ENCODE assay signal across 37 mouse cellular contexts in the genomic region with DNA sequence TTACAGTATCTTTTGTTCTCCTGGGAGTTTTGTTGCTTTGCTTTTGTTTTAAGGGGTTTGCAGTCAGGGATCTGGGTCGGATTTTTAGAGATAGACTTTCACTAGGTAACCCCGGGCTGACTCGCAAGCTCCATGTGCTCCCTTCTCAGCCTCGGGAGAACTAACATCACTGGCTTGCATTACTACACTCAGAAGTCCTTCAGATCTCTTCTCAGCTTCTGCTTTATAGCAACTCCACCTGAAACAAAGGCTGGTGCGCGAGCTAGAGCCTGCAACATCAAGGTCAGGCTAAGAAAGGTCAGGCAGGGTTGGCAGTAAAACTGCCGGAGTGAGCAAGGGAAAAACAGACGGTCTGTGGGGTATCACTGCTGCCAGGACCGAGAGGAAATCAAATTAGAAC. TPM values are rescaled to one million over a fixed set of nuclear protein-coding genes. Genes with fewer than 3 reads are reported as not detected.
DNase-seq lines count a peak whose midpoint lies in the region; ATAC-seq lines count a peak whose summit lies in the region.
"Had no signal": no experiment of that assay in that cellular context is flagged by ENCODE, and none has a peak within 500 bp of the region (broad histone marks: within the 10 kb centered on the region; RNA-seq: fewer than 3 reads in every experiment).

No protein-coding gene starts in this region.

- no peak for ATAC-seq in heart, embryonic 16.5 days (replicated peaks; ENCODE audit: extremely low read depth, insufficient read depth, low FRiP score)
- ATAC-seq in limb, embryonic 11.5 days (ENCODE audit: insufficient number of reproducible peaks, low FRiP score, low TSS enrichment, low read depth), result 0 out of 2 replicates have a peak, but pooled peaks have one; percentile 29
- ATAC-seq in limb, embryonic 13.5 days (ENCODE audit: low FRiP score, low read depth), result no peak
- no peak for ATAC-seq in frontal cortex, adult (ENCODE audit: low TSS enrichment)
- ATAC-seq: CD4-positive, CD25-positive, alpha-beta regulatory T cell, adult 4 months; forebrain, postnatal 0 days; intestine, postnatal 0 days; midbrain, embryonic 15.5 days had no signal

- H3K4me3 ChIP-seq in heart, embryonic 16.5 days (ENCODE audit: low read length), result no peak overlapping the region
- H3K4me3 ChIP-seq in limb, embryonic 11.5 days (ENCODE audit: low read depth, low read length), result no peak overlapping the region
- no peak overlapping the region for H3K4me3 ChIP-seq in limb, embryonic 10.5 days
- no peak overlapping the region for H3K4me3 ChIP-seq in limb, embryonic 13.5 days
- H3K4me3 ChIP-seq: embryonic facial prominence, embryonic 10.5 days; embryonic facial prominence, embryonic 15.5 days; forebrain, embryonic 12.5 days; lung, embryonic 15.5 days; midbrain, embryonic 10.5 days; midbrain, embryonic 15.5 days; neural tube, embryonic 15.5 days; stomach, embryonic 15.5 days had no signal

- no peaks in the 10 kb centered on the region for H3K36me3 ChIP-seq in heart, embryonic 16.5 days (ENCODE audit: control insufficient read depth, insufficient read depth)
- no peaks in the 10 kb centered on the region for H3K36me3 ChIP-seq in limb, embryonic 11.5 days (ENCODE audit: control insufficient read depth, insufficient read depth, low read length)
- H3K36me3 ChIP-seq in limb, embryonic 10.5 days, result no peaks in the 10 kb centered on the region
- H3K36me3 ChIP-seq in limb, embryonic 13.5 days, result no peaks in the 10 kb centered on the region
- H3K36me3 ChIP-seq: embryonic facial prominence, embryonic 10.5 days; embryonic facial prominence, embryonic 15.5 days; forebrain, embryonic 12.5 days; lung, embryonic 15.5 days; midbrain, embryonic 10.5 days; midbrain, embryonic 15.5 days; neural tube, embryonic 15.5 days; stomach, embryonic 15.5 days had no signal

- H3K4me1 ChIP-seq in heart, embryonic 16.5 days (ENCODE audit: control insufficient read depth, insufficient read depth, low read length), result no peaks in the 10 kb centered on the region
- H3K4me1 ChIP-seq in limb, embryonic 11.5 days (ENCODE audit: control insufficient read depth, insufficient read depth, low read length), result no peaks in the 10 kb centered on the region
- H3K4me1 ChIP-seq in limb, embryonic 10.5 days, result peaks cover 4% of the 10 kb centered on the region; the same call in 1 of the 2 replicates
- H3K4me1 ChIP-seq in limb, embryonic 13.5 days, result no peaks in the 10 kb centered on the region
- H3K4me1 ChIP-seq: embryonic facial prominence, embryonic 15.5 days; forebrain, embryonic 12.5 days; lung, embryonic 15.5 days; midbrain, embryonic 10.5 days; midbrain, embryonic 15.5 days; neural tube, embryonic 15.5 days; stomach, embryonic 15.5 days had no signal

- no peak overlapping the region for H3K27ac ChIP-seq in heart, embryonic 16.5 days (ENCODE audit: low read length)
- no peak overlapping the region for H3K27ac ChIP-seq in limb, embryonic 11.5 days (replicated peaks; ENCODE audit: low read depth, low read length)
- no peak overlapping the region for H3K27ac ChIP-seq in limb, embryonic 10.5 days
- H3K27ac ChIP-seq in limb, embryonic 13.5 days, result no peak overlapping the region
- H3K27ac ChIP-seq: embryonic facial prominence, embryonic 10.5 days; embryonic facial prominence, embryonic 15.5 days; forebrain, embryonic 12.5 days; hindbrain, embryonic 14.5 days; lung, embryonic 15.5 days; midbrain, embryonic 10.5 days; midbrain, embryonic 15.5 days; neural tube, embryonic 15.5 days; stomach, embryonic 15.5 days had no signal

- H3K9me3 ChIP-seq in heart, embryonic 16.5 days (replicated peaks; ENCODE audit: control insufficient read depth, low read length), result no peaks in the 10 kb centered on the region
- H3K9me3 ChIP-seq in limb, embryonic 11.5 days (ENCODE audit: control insufficient read depth, low read length), result no peaks in the 10 kb centered on the region
- no peaks in the 10 kb centered on the region for H3K9me3 ChIP-seq in limb, embryonic 10.5 days (replicated peaks)
- no peaks in the 10 kb centered on the region for H3K9me3 ChIP-seq in limb, embryonic 13.5 days
- H3K9me3 ChIP-seq: embryonic facial prominence, embryonic 10.5 days; embryonic facial prominence, embryonic 15.5 days; forebrain, embryonic 12.5 days; lung, embryonic 15.5 days; midbrain, embryonic 10.5 days; midbrain, embryonic 15.5 days; neural tube, embryonic 15.5 days; stomach, embryonic 15.5 days had no signal

- 39% methylated on average over 9 of the region's 9 CpGs for WGBS in heart, embryonic 16.5 days
- WGBS in limb, embryonic 11.5 days, result 22% methylated on average over 9 of the region's 9 CpGs
- WGBS in limb, embryonic 10.5 days, result 37% methylated on average over 9 of the region's 9 CpGs
- WGBS in limb, embryonic 13.5 days, result 23% methylated on average over 9 of the region's 9 CpGs

- H3K27me3 ChIP-seq in heart, embryonic 16.5 days (ENCODE audit: control insufficient read depth, insufficient read depth, low read length), result no peaks in the 10 kb centered on the region
- no peaks in the 10 kb centered on the region for H3K27me3 ChIP-seq in limb, embryonic 11.5 days (ENCODE audit: control insufficient read depth, insufficient read depth, low read length)
- H3K27me3 ChIP-seq in limb, embryonic 10.5 days (ENCODE audit: low read depth, poor library complexity, severe bottlenecking), result no peaks in the 10 kb centered on the region
- no peaks in the 10 kb centered on the region for H3K27me3 ChIP-seq in limb, embryonic 13.5 days
- H3K27me3 ChIP-seq: embryonic facial prominence, embryonic 15.5 days; forebrain, embryonic 12.5 days; lung, embryonic 15.5 days; midbrain, embryonic 15.5 days; neural tube, embryonic 15.5 days; stomach, embryonic 15.5 days had no signal

- H3K9ac ChIP-seq in heart, embryonic 16.5 days (ENCODE audit: low read length), result no peak overlapping the region
- H3K9ac ChIP-seq in limb, embryonic 11.5 days (ENCODE audit: low read length), result no peak overlapping the region
- no peak overlapping the region for H3K9ac ChIP-seq in limb, embryonic 13.5 days
- H3K9ac ChIP-seq: embryonic facial prominence, embryonic 15.5 days; forebrain, embryonic 12.5 days; forebrain, postnatal 0 days; hindbrain, embryonic 14.5 days; lung, embryonic 15.5 days; midbrain, embryonic 15.5 days; neural tube, embryonic 15.5 days; stomach, embryonic 15.5 days had no signal

- H3K4me2 ChIP-seq in heart, embryonic 16.5 days (ENCODE audit: low read depth, low read length), result 0 out of 2 replicates have a peak overlapping the region, but pooled peaks have one; percentile 1
- no peak overlapping the region; the same call in 1 of the 2 replicates for H3K4me2 ChIP-seq in limb, embryonic 11.5 days (ENCODE audit: low read depth, severe bottlenecking)
- peak overlapping the region; percentile 36 for H3K4me2 ChIP-seq in limb, embryonic 13.5 days (replicated peaks)
- H3K4me2 ChIP-seq: embryonic facial prominence, embryonic 15.5 days; forebrain, embryonic 12.5 days; hindbrain, embryonic 14.5 days; liver, embryonic 11.5 days; lung, embryonic 15.5 days; midbrain, embryonic 15.5 days; neural tube, embryonic 15.5 days; stomach, embryonic 15.5 days had no signal

- DNase-seq in adrenal gland, postnatal 14 days, result peak; percentile 13
- DNase-seq in adrenal gland, adult 8-10 months, result no peak
- no peak for DNase-seq in heart, adult 8-10 months (ENCODE audit: low spot score)
- DNase-seq in limb, embryonic 11.5 days (ENCODE audit: low spot score), result peak; percentile 35
- no peak for DNase-seq in limb, embryonic 10.5 days (ENCODE audit: low spot score)
- DNase-seq: cerebellum, adult 18-20 months; cerebellum, postnatal 10 days; forebrain, postnatal 0 days; gastrocnemius, postnatal 25 days; heart, adult 18-20 months; kidney, postnatal 25 days; layer of hippocampus, postnatal 36 days; left cerebral cortex, postnatal 4 days; retina, postnatal 1 day; right cerebral cortex, postnatal 14 days had no signal

RNA-seq across cellular contexts. Expression of gene A730009L09Rik, which starts 34.2 kb away (rescaled TPM):
- not detected in 2 replicates for total RNA-seq in adrenal gland, postnatal 14 days (2021)
- total RNA-seq in adrenal gland, adult 8-10 months (2022), result not detected
- polyA plus RNA-seq in heart, embryonic 16.5 days (2015; fragmentation: Nextera tagmentation; extraction: Ambion mirVana), result not detected in 2 replicates
- not detected for total RNA-seq in heart, adult 8-10 months (2022)
- polyA plus RNA-seq in limb, embryonic 11.5 days (2014; fragmentation: Nextera tagmentation; extraction: Ambion mirVana), result not detected in 2 replicates
- polyA plus RNA-seq in limb, embryonic 10.5 days (2016; fragmentation: Nextera tagmentation; extraction: Ambion mirVana), result not detected in 2 replicates
- 0.08 TPM in 1 of 2 replicates, not detected in the other for polyA plus RNA-seq in limb, embryonic 13.5 days (2015; fragmentation: Nextera tagmentation; extraction: Ambion mirVana)
- total RNA-seq: common myeloid progenitor, adult 5-6 weeks; forebrain, postnatal 0 days; gastrocnemius, adult 18-20 months; gastrocnemius, postnatal 25 days; heart, adult 18-20 months; hematopoietic stem cell, adult 5-6 weeks; left cerebral cortex, postnatal 4 days; megakaryocyte progenitor cell, adult 5-6 weeks had no signal
- polyA plus RNA-seq: CD4-positive, CD25-positive, alpha-beta regulatory T cell, adult 4 months; embryonic facial prominence, embryonic 10.5 days; embryonic facial prominence, embryonic 15.5 days; forebrain, embryonic 12.5 days; heart, postnatal 0 days; hindbrain, embryonic 14.5 days; intestine, postnatal 0 days; liver, embryonic 11.5 days; liver, embryonic 16.5 days; lung, embryonic 15.5 days; midbrain, embryonic 10.5 days; small intestine, adult 2 months; stomach, embryonic 15.5 days had no signal

Comparison
In these comparisons a context has a peak if more than half of its experiments do, and no peak if none do; other contexts are left out.
1. DNase-seq: peak in adrenal gland, postnatal 14 days (single experiment) and limb, embryonic 11.5 days (single experiment); none in adrenal gland, adult 8-10 months (single experiment), heart, adult 8-10 months (single experiment) and limb, embryonic 10.5 days (single experiment).